Mouse (Mus musculus): ENCODE measurements around the gene Fndc8. TPM values are rescaled to one million over a fixed set of nuclear protein-coding genes. Genes with fewer than 3 reads are reported as not detected.

The Fndc8 gene
- 0.47 and 0.56 TPM in 2 replicates for polyA plus RNA-seq (2012; rRNA removed)

DNA sequence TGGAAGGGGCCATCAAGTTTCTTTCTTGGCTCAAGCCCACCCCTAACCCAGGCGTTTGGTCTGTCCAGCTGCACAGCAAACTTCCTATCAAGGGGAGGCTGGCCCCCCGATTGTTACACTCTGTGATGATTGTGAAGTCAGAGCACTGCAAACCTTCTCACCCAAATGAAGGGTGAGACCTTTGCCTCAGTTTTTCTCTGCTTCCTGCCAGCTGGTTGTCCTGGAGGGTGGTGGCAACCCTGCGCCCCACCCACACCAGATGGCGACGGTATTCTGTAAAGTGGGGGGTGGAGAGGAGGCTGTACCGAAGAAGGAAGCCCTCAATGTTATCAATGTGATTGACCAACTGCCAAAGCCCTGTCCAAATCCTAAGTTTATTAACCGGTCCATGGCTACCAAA, at the start of gene Fndc8:
Gene Fndc8, plus strand, starts transcription at position 189 of the 400 bp plus-strand sequence.

DNA sequence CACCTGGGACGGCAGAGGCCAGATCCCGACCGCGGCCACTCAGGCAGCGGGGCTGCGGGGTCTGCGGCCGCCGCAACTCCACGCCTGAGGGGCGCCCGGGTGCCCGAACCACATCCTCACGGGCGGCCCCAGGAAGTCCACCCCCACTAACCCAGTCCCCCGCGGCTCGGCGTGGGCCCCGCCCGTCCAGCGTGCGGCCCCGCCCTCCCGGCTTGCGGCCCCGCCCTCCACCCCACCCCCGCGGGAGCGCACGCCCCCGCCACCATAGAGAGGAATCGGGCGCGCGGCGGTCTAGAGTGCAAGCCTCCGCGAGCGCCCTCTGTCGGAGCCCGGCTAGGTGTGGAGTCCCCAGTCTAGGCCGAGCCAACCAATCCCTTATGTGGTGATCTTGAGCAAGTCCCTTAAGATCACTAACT, 20.9 kb upstream of the Fndc8 start, which contains the start of gene Rffl:
Gene Rffl, minus strand, starts transcription at position 180 of the 416 bp plus-strand sequence.

DNA sequence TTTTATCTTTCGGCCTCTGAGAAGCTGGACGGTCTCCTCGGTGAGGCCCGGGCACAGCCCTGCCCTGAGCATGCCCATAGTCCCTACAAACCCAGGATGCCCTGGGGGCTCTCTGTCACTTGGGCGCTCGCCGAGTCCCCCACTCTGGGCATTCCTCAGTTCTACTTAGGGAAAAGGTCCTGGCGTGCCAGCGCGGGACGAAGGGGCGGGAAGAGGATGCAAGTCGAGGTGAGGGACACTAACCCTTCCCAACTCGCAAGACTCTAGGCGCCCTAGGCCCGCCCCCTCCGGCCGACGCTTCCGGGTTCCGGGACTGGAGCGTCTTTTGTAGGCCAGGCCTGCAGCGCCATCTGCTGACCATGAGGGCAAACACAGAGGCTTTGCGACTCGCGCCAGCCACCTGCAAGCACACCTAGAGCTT, 1.6 kb upstream of the Fndc8 start, which contains the start of gene Rad51d:
Gene Rad51d, minus strand, starts transcription at position 273 of the 421 bp plus-strand sequence.

GRCm38 (mm10) chr11:82907651-82908607, 16.0 kb downstream of the Fndc8 start, which contains the start of gene Nle1:
Nle1 (minus strand) TSS chr11:82908411.

DNA sequence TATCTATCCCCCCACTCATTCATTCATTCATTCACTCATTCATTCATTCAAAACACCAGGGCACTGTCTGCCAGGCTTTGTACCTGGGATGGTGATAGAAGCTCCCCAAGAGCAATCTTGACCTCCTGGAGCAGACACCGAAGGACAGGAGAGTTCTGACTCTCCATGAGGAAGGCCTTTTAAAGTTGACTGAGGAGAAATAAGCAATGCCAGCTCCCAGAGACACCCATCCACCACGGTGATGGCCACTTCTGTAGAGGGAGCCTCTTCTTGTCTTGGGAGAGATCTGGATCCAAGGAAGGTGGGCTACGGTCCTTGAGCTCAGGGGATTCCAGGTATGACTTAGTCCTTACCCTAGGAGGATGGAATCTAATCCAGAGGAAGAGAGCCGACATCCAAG, 18.3 kb downstream of the Fndc8 start, which contains the start of gene Unc45b:
Gene Unc45b, plus strand, starts transcription at position 301 of the 400 bp plus-strand sequence.

Other genes starting within 250 kb of the Fndc8 start
- 0.17 TPM in 1 of 2 replicates, not detected in the other for gene Cct6b, start 127.8 kb upstream of the Fndc8 start, polyA plus RNA-seq (2012; rRNA removed)
- gene Zfp830, start 127.8 kb upstream of the Fndc8 start, polyA plus RNA-seq (2012; rRNA removed): 5.2 and 7.0 TPM in 2 replicates
- gene Lig3, start 111.0 kb upstream of the Fndc8 start, polyA plus RNA-seq (2012; rRNA removed): 9.1 and 11.4 TPM in 2 replicates
- gene Rffl, start 20.9 kb upstream of the Fndc8 start, polyA plus RNA-seq (2012; rRNA removed): 17.8 and 21.8 TPM in 2 replicates
- gene Rad51d, start 1.5 kb upstream of the Fndc8 start, polyA plus RNA-seq (2012; rRNA removed): 16.4 and 16.5 TPM in 2 replicates
- gene Nle1, start 16.3 kb downstream of the Fndc8 start, polyA plus RNA-seq (2012; rRNA removed): 35.4 and 36.8 TPM in 2 replicates
- 1.0 and 1.6 TPM in 2 replicates for gene Unc45b, start 18.4 kb downstream of the Fndc8 start, polyA plus RNA-seq (2012; rRNA removed)
- 0.74 and 2.1 TPM in 2 replicates for gene Slfn5, start 59.2 kb downstream of the Fndc8 start, polyA plus RNA-seq (2012; rRNA removed)
- gene Slfn9, start 99.7 kb downstream of the Fndc8 start, polyA plus RNA-seq (2012; rRNA removed): 0.97 and 1.2 TPM in 2 replicates
- 0.23 and 0.30 TPM in 2 replicates for gene Slfn8, start 128.7 kb downstream of the Fndc8 start, polyA plus RNA-seq (2012; rRNA removed)
- gene Slfn2, start 173.0 kb downstream of the Fndc8 start, polyA plus RNA-seq (2012; rRNA removed): 2.1 and 2.2 TPM in 2 replicates
- gene Slfn1, start 224.7 kb downstream of the Fndc8 start, polyA plus RNA-seq (2012; rRNA removed): 0.15 and 0.20 TPM in 2 replicates